Mouse (Mus musculus): Measurements from ENCODE around the gene Ankrd6.
A peak's percentile ranks its signal among the peaks of the same experiment; 100 is the strongest.
"Not testable (repeated sequence)": the region's sequence is repeated elsewhere in the genome, so short reads cannot be mapped to it uniquely, and the experiment has no call there.

Ankrd6 gene

DNA sequence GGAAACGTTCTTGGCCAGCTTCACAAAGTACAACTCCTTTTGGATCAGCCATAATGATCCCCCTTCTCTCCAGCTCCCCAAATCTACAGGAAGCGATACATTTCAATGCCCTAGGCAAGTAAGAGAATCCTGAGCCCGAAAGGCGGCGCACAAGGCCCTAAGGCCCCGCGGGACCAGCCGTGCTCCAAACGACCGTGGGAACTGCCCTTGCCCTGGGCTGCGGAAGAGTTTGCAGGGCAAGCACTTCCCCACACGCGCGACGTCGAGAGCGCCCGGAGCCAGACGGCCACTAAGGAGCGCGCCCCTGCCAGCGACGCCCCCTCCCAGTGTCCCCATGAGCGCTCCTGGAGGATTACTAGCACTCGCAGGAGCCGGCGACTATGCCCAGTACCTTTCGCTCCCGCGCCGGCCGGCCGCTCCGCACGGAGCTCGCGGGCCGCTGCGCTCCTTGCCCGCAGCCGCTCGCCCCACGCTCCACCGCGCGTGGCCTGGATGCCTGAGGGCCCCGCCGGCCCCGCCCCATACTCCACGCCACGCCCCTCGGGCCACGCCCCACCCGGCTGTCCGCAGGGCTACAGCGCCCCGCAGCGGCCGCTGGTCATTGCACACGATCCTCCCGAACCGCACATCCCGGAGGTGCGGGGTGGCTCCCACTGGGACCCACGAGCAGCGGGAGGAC lies at the start of gene Ankrd6:
Gene Ankrd6 (minus strand): TSS at position 486 of the 679 bp plus-strand sequence.
- peak; percentile 77 for DNase-seq (ENCODE audit: low read depth, low spot score)

DNA sequence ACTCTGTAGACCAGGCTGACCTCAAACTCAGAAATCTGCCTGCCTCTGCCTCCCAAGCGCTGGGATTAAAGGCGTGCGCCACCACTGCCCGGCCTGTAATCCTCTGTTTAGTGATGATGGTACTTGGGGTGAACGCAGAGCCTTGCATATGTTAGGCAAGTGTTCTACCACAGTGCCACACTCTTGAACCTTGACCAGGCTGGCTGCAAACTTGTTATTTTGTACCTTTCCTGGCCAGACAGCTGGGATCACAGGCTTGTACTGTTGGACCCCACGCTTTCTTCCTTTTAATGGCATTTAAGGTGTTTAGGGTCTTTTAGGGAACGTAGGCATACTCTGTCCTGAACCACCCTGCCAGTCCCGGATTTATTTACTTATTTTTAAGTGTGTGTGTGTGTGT lies 48.4 kb upstream of the Ankrd6 start:
- no peak for DNase-seq (ENCODE audit: low read depth, low spot score)

DNA sequence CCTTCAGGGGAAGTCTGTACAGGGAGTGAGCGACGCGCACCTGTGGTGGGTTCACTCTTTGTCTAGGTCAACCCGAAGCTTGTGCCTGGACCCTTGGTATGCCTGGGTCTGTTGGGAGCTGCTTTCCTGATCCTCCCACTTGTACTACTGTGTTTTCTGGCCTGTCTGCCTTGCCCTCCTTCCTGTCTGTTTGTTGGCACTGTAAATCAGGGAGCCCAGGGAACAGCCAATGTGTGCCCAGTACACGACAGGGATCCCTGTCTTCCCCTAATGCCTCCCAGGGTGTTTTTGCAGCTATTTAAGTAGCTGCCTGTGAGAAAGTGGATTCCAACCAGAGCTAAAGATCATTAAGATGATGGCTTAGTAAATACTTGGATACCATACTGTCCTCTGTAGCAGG lies 46.9 kb upstream of the Ankrd6 start:
- no peak for DNase-seq (ENCODE audit: low read depth, low spot score)

DNA sequence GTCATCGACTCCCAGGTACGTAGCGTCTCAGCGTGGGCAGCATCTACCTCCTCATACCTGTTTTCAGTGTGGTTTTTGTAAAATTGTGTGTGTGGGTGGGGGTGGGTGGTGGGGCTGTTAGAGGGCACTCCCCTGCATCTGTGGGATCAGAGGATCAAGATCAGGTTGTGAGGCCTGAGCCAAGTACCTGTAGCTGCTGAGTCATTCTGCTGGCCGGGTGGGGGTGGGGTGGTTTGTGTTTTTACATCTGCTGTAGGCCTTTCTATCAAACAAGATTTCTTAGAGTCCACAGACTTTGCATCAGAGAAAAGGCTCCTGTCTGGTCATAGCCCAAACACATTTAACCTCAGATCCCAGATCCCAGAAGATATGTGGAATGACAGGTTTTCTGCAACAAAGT lies 45.4 kb upstream of the Ankrd6 start:
- no peak for DNase-seq (ENCODE audit: low read depth, low spot score)

GRCm38 (mm10) chr4:32994168-32994567 lies 43.5 kb upstream of the Ankrd6 start:
- no peak for DNase-seq (ENCODE audit: low read depth, low spot score)

GRCm38 (mm10) chr4:32989346-32989745 lies 38.7 kb upstream of the Ankrd6 start:
- no peak for DNase-seq (ENCODE audit: low read depth, low spot score)

GRCm38 (mm10) chr4:32987006-32987405 lies 36.4 kb upstream of the Ankrd6 start:
- DNase-seq (ENCODE audit: low read depth, low spot score): no peak

- no peak for DNase-seq (ENCODE audit: low read depth, low spot score)
Observed at GRCm38 (mm10) chr4:32985684-32986083, 35.0 kb upstream of the Ankrd6 start.

- no peak for DNase-seq (ENCODE audit: low read depth, low spot score)
Observed at GRCm38 (mm10) chr4:32984801-32985675, 34.4 kb upstream of the Ankrd6 start.

DNA sequence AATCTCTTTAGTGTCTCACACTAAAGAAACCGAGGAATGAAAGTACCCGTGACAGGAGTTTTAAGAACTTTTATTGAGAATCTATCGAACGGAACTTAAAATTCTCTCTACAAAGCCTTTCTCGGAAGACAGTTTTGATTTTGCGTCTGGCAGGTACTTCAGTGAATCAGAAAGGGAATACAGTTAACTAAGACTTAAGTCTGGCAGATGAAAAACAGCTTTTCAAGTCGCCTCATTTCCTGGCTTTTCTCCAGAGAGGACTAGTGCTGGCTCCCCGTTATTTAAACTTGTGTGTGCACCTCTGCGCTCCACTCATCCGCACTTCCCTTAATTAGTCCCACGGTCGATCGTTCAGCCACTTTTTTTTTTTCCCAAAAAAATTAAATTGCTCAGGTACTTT lies 33.6 kb upstream of the Ankrd6 start:
- no peak for DNase-seq (ENCODE audit: low read depth, low spot score)

DNA sequence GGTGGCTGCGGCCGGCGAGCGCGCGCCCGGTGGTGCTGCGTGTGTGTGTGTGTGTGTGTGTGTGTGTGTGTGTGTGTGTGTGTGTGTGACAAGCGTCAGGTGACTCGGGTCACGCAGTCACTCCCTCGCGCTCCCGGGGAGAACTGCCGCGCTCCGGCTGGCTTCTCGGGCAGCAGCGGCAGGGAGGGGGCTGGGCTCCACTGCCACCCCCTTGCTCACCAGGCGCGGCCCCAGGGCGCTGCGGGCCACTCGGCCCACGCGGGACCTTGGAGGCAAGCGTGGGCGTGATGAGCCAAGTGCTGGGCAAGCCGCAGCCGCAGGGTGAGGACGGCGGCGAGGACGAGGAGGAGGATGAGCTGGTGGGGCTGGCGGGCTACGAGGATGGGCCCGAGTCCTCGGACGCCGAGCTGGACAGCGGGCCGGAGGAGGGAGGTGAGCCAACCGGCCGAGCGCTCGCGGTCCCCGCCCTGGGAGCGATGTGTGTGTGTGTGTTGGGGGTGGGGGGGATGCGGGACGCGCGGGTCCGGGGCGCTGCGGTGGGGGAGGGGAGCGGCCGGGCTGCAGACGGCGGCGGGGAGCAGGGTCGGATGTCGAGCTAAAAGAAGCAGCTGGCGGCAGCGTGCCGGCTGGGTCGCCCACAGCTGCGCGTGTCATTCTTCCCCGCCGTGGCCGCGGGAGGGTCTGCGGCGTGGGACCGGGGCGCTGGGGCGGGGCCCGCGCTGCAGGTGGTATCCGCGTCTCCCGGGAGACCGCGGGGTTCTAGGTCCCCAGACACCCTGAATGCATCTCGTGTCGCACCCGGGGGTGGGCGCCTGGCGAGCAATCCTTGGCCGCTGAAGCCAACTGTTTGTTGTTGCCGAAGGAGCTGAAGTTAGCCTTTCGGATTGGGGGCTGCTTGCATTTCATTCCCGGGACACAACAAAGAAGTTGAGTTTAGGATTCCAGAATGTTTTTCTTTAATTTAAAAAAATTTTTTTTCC lies 32.8 kb upstream of the Ankrd6 start:
- no peak for DNase-seq (ENCODE audit: low read depth, low spot score)

DNA sequence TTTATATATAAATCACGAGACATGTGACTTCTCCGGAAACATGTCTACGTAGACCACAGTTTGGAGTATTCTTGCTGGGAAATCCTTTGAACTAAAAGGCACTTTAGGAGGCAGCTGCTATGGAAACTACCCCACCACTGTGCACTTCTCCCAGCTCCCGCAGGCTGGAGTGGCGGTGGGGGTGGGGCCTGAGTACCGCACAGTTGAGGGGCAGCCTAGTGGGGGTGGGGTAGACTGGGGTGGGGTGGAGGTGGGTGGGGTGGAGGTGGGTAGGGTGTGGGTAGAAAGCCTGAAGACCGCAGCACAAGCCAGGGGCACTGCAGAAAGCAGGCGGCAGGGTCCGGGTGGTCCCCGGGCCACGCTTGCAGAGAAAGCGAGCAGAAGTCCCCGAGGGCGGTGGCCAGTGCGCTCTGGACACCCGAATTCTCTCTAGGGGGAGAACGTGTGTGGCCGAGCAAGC lies 32.1 kb upstream of the Ankrd6 start, which contains the start of gene Rragd:
Gene Rragd (plus strand): TSS at position 322 of the 460 bp plus-strand sequence.
- DNase-seq (ENCODE audit: low read depth, low spot score): no peak

DNA sequence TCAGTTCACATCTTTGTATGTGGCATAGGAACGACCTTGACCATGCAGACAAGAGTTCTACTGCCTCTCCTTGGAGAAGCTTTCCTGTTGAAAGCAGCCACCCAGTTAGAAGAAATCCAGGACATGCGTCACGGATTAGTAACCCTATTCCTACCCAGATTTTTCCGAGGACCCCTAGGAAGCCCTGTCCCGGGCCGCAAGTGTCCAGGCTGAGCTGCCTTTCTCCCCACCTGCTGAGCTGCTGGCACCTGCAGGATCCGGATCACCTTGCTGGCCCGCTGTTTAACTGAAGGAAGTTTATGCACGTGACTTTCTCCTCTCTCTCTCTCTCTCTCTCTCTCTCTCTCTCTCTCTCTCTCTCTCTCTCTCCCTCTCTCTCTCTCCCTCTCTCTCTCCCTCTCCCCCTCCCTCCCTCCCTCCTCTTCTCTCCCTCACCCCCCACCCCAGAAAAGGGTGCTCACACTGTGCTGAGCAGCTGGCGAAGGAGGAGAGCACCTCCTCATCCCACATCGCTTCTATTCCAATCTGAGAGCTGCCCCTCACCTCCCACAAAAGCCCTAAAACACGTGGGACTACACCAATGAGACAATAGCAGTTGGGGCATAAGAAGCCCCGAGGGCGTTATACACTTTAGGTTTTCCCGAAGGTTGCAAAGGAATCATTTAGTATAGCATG lies 31.5 kb upstream of the Ankrd6 start:
- no peak for DNase-seq (ENCODE audit: low read depth, low spot score)

DNA sequence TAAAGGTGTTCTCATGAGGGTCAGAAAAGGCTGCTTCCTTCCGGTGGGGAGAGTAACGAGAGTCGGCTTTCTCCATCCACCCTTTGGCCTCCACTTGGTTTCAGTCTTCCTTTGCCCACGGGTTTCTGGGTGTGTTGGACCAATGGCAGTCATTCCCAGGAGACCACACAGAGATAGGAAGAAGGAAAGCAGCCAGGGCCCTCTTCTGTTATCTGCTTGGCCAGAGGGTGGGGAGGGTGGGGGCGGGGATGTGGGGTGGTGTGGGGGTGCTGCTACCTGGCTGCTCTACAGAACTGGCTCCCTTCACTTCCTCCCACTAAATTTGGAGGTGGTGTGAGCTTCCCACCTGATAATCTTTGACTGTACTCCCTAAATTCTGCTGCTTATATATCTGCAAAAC lies 31.0 kb upstream of the Ankrd6 start:
- DNase-seq (ENCODE audit: low read depth, low spot score): no peak

- DNase-seq (ENCODE audit: low read depth, low spot score): no peak
Observed at GRCm38 (mm10) chr4:32980061-32980460, 29.4 kb upstream of the Ankrd6 start.

DNA sequence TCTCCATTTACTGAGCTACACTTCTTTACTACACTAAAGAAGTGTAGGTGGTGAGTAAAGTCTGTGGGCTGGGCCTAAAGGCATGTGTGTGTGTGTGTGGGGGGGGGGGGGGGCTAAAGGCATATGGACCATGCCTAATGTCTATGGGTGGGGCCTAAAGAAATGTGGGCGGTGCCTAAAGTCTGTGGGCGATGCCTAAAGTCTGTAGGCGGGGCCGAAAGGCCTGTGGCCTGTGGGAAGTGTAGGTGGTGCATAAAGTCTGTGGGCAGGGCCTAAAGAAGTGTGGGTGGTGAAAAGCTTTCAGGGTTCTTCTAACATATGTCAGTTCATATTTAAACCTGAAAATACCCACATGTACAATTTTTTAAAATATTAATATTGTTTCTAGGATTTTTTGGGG lies 26.7 kb upstream of the Ankrd6 start:
- DNase-seq (ENCODE audit: low read depth, low spot score): no peak

- DNase-seq (ENCODE audit: low read depth, low spot score): not testable (repeated sequence)
Observed at GRCm38 (mm10) chr4:32964619-32965018, 14.0 kb upstream of the Ankrd6 start.

DNA sequence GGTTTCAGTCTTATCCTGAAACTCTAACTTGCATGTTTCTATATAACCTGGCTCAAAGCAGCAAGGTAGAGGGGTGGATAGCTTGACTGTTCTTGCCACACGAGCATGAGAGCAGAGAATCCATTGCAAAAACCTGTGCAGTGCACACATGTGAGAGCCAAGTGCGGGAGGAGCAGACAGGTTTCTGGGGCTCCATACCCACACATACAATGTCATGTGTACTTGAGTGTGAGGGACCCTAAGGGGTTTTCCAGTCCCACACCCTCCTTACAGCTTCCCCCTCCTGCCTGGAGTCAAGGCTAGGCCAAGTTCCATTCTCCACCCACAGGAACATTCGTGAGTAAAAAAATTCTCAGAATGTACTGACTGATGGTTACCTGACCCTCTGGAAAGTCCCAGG lies 10.8 kb upstream of the Ankrd6 start:
- no peak for DNase-seq (ENCODE audit: low read depth, low spot score)

DNA sequence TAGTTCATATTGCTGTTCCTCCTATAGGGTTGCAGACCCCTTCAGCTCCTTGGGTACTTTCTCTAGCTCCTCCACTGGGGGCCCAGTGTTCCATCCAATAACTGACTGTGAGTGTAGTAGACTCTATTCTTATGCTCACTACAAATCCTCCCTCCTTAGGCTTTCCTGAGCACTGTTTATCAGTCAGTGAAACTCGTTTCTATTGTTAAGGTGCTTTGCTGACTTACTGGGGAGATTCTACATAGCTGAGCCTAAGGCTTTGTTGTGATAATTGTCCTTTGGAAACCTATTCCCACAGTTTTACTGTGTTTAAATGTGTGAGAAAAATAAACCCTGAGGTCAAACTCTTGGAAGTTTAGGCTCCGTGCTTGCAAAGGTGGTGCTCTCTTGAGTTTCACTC lies 5.8 kb upstream of the Ankrd6 start:
- DNase-seq (ENCODE audit: low read depth, low spot score): no peak

GRCm38 (mm10) chr4:32952681-32953080 lies 2.0 kb upstream of the Ankrd6 start:
- no peak for DNase-seq (ENCODE audit: low read depth, low spot score)
